Mouse (Mus musculus): ENCODE measurements around the gene Olfr1475. TPM values are rescaled to one million over a fixed set of nuclear protein-coding genes. Genes with fewer than 3 reads are reported as not detected.
"Not testable (repeated sequence)": the region's sequence is repeated elsewhere in the genome, so short reads cannot be mapped to it uniquely, and the experiment has no call there.

Gene Olfr1475
- polyA plus RNA-seq (2016; fragmentation: Nextera tagmentation; extraction: Ambion mirVana), result not detected in 2 replicates

DNA sequence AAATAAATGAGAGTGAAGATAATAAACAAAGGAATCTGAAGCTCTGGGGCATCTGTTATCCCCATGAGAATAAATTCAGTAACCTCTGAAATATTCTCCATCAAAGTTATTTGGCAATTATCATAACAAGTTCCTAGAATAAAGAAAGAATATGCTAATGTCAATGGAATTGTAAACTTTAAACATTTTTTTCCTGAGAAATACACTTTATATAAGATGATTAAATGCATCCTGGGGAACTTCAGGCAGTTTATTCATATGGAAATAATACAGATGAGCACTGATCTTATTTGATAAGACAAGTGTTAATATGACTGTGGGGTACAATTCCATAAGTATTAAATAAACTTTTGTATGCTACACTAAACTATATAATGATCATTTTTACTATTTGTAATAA is at the start of gene Olfr1475:
Olfr1475 (minus strand) TSS at position 101 of the 400 bp plus-strand sequence.
- Histone ChIP-seq H3K4me2 (replicated peaks) (no peak within 1 kb of the TSS), H3K27me3 (no peaks in the 10 kb centered on the region), H3K4me1 (no peaks in the 10 kb centered on the region), H3K27ac (no peak within 1 kb of the TSS), H3K9me3 (no peaks in the 10 kb centered on the region), H3K36me3 (no peaks in the 10 kb centered on the region), H3K9ac (no peak within 1 kb of the TSS), H3K4me3 (no peak within 1 kb of the TSS)
- ATAC-seq (ENCODE audit: insufficient number of reproducible peaks, insufficient read depth, low FRiP score, low TSS enrichment), result no peak

DNA sequence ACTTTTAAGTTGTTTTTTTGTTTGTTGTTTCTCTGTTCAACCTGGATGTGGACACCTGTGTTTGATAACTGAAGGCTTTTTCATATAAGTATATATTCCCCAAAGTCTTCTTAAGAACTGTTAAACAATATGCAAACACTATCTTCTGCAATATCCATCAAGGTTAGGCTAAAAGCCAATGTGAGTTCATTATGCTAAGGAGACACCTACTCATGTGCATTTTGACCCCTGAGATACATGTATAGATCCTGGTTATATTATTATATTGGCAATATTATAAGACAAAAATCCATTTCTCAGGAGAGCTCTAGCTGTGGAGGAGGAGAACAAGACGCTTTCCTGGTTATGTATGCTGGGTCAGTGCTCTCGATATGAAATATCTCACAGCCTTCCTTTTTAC is 47.6 kb upstream of the Olfr1475 start, which contains the start of gene Olfr1480:
Olfr1480 (plus strand) TSS at position 301 of the 400 bp plus-strand sequence.
- Histone ChIP-seq H3K36me3 (no peaks in the 10 kb centered on the region), H3K27me3 (no peaks in the 10 kb centered on the region), H3K27ac (no peak within 1 kb of the TSS), H3K9me3 (0 out of 2 replicates have a peak, but pooled peaks cover 11% of the 10 kb centered on the region), H3K4me2 (replicated peaks) (no peak within 1 kb of the TSS), H3K9ac (no peak within 1 kb of the TSS), H3K4me1 (no peaks in the 10 kb centered on the region), H3K4me3 (no peak within 1 kb of the TSS)
- WGBS, result 85% methylated on average over 2 of the region's 2 CpGs
- no peak for ATAC-seq (ENCODE audit: insufficient number of reproducible peaks, insufficient read depth, low FRiP score, low TSS enrichment)

DNA sequence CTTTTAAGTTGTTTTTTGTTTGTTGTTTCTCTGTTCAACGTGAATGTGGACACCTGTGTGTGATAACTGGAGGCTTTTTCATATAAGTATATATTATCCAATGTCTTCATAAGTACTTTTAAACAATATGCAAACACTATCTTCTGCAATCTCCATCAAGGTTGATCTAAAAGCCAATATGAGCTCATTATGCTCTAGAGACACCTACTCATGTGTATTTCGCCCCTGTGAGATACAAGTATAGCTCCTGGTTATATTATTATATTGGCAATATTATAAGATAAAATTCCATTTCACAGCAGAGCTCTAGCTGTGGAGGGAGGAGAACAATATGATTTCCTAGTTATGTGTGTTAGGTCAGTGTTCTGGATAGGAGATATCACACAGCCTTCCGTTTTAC is 20.2 kb upstream of the Olfr1475 start, which contains the start of gene Olfr1477:
Olfr1477 (plus strand) TSS at position 301 of the 400 bp plus-strand sequence.
- Histone ChIP-seq H3K9me3 (0 out of 2 replicates have a peak, but pooled peaks cover 2% of the 10 kb centered on the region), H3K36me3 (no peaks in the 10 kb centered on the region), H3K27ac (no peak within 1 kb of the TSS), H3K4me1 (no peaks in the 10 kb centered on the region), H3K27me3 (no peaks in the 10 kb centered on the region), H3K4me2 (replicated peaks) (no peak within 1 kb of the TSS), H3K4me3 (no peak within 1 kb of the TSS), H3K9ac (no peak within 1 kb of the TSS)
- WGBS, result 74% methylated on average over 3 of the region's 3 CpGs
- ATAC-seq (ENCODE audit: insufficient number of reproducible peaks, insufficient read depth, low FRiP score, low TSS enrichment), result no peak

DNA sequence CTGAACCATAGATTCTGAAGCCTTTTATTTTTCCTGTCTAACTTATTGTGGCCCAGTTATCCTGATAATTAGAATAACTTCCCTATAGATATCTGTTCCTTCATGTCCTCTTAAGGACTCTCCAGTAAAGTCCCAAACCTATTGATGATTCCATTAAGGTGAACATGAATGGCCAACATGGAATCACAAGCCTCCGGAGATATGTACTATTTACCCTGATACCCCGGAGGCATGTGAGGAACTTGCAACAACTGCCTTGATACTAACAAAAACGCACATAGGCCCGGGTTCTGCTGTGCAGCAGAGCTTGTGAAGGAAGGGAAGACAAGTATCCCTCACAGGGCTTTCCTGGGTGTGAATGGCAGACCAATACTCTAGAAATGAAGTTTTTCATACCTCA is 10.7 kb downstream of the Olfr1475 start, which contains the start of gene Olfr1474:
Olfr1474 (plus strand) TSS at position 301 of the 400 bp plus-strand sequence.
- H3K36me3 ChIP-seq; H3K4me2 ChIP-seq (replicated peaks); H3K27me3 ChIP-seq; H3K27ac ChIP-seq; H3K4me3 ChIP-seq; H3K9me3 ChIP-seq; H3K9ac ChIP-seq; H3K4me1 ChIP-seq; ATAC-seq (ENCODE audit: insufficient number of reproducible peaks, insufficient read depth, low FRiP score, low TSS enrichment): not testable (repeated sequence)
- WGBS, result 79% methylated on average over 4 of the region's 4 CpGs

DNA sequence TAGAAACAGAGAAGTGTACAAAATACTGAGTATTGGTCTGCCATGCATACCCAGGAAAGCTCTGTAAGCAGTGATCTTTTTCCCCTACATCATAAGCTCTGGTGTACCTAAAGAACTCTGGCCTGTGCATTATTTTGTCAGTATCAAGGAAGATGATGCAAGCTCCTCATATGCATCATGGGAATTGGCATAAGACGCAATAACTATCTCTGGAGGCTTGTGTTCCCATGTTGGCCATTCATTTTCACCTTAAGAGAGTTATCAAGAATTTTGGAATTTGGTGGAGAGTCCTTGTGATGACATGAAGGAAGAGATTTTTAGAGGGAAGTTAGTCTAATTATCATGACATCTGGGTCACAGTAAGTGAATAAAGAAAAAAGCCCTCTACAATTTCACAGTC is 24.0 kb downstream of the Olfr1475 start, which contains the start of gene Olfr1472:
Olfr1472 (minus strand) TSS at position 101 of the 400 bp plus-strand sequence.
- Histone ChIP-seq H3K36me3 (no peaks in the 10 kb centered on the region), H3K27ac (no peak within 1 kb of the TSS), H3K9ac (no peak within 1 kb of the TSS), H3K4me1 (no peaks in the 10 kb centered on the region), H3K9me3 (0 out of 2 replicates have a peak, but pooled peaks cover 3% of the 10 kb centered on the region), H3K27me3 (no peaks in the 10 kb centered on the region), H3K4me3 (no peak within 1 kb of the TSS), H3K4me2 (replicated peaks) (no peak within 1 kb of the TSS)
- no peak for ATAC-seq (ENCODE audit: insufficient number of reproducible peaks, insufficient read depth, low FRiP score, low TSS enrichment)
- 64% methylated on average over 1 of the region's 1 CpGs for WGBS

DNA sequence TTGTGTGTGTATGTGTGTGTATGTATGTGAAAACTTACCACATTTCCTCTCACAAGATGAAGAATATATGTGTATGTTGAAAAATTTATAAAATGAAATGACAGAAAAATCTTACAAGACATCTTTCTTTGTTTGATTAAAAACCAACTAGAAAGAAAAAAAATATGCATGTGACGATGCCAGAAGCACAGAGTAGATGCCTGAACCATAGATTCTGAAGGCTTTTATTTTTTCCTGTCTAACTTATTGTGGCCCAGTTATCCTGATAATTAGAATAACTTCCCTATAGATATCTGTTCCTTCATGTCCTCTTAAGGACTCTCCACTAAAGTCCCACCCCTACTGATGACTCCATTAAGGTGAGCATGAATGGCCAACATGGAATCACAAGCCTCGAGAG is 36.9 kb downstream of the Olfr1475 start, which contains the start of gene Olfr1471:
Olfr1471 (plus strand) TSS at position 301 of the 400 bp plus-strand sequence.
- H3K27me3 ChIP-seq; H3K27ac ChIP-seq; H3K36me3 ChIP-seq; H3K9me3 ChIP-seq; H3K4me3 ChIP-seq; H3K9ac ChIP-seq; H3K4me1 ChIP-seq; ATAC-seq (ENCODE audit: insufficient number of reproducible peaks, insufficient read depth, low FRiP score, low TSS enrichment); H3K4me2 ChIP-seq (replicated peaks): not testable (repeated sequence)
- WGBS, result 68% methylated on average over 2 of the region's 2 CpGs

Other genes starting within 250 kb of the Olfr1475 start
- gene Olfr1463, start 248.9 kb downstream of the Olfr1475 start, polyA plus RNA-seq (2016; fragmentation: Nextera tagmentation; extraction: Ambion mirVana), result not detected in 2 replicates
- gene Olfr1465, start 164.7 kb downstream of the Olfr1475 start, polyA plus RNA-seq (2016; fragmentation: Nextera tagmentation; extraction: Ambion mirVana), result not detected in 2 replicates
- gene Olfr1466, start 141.3 kb downstream of the Olfr1475 start, polyA plus RNA-seq (2016; fragmentation: Nextera tagmentation; extraction: Ambion mirVana), result not detected in 2 replicates
- gene Olfr1467, start 118.0 kb downstream of the Olfr1475 start, polyA plus RNA-seq (2016; fragmentation: Nextera tagmentation; extraction: Ambion mirVana), result not detected in 2 replicates
- gene Olfr1469, start 72.3 kb downstream of the Olfr1475 start, polyA plus RNA-seq (2016; fragmentation: Nextera tagmentation; extraction: Ambion mirVana), result not detected in 2 replicates
- not detected in 2 replicates for gene Olfr1471, start 36.8 kb downstream of the Olfr1475 start, polyA plus RNA-seq (2016; fragmentation: Nextera tagmentation; extraction: Ambion mirVana)
- not detected in 2 replicates for gene Olfr1472, start 24.1 kb downstream of the Olfr1475 start, polyA plus RNA-seq (2016; fragmentation: Nextera tagmentation; extraction: Ambion mirVana)
- gene Olfr1474, start 10.6 kb downstream of the Olfr1475 start, polyA plus RNA-seq (2016; fragmentation: Nextera tagmentation; extraction: Ambion mirVana), result not detected in 2 replicates
- gene Olfr1477, start 20.4 kb upstream of the Olfr1475 start, polyA plus RNA-seq (2016; fragmentation: Nextera tagmentation; extraction: Ambion mirVana), result not detected in 2 replicates
- not detected in 2 replicates for gene Olfr1480, start 47.7 kb upstream of the Olfr1475 start, polyA plus RNA-seq (2016; fragmentation: Nextera tagmentation; extraction: Ambion mirVana)
- gene Olfr1484, start 103.3 kb upstream of the Olfr1475 start, polyA plus RNA-seq (2016; fragmentation: Nextera tagmentation; extraction: Ambion mirVana), result not detected in 2 replicates
- gene Olfr1487, start 137.2 kb upstream of the Olfr1475 start, polyA plus RNA-seq (2016; fragmentation: Nextera tagmentation; extraction: Ambion mirVana), result not detected in 2 replicates
- not detected in 2 replicates for gene Olfr1489, start 151.4 kb upstream of the Olfr1475 start, polyA plus RNA-seq (2016; fragmentation: Nextera tagmentation; extraction: Ambion mirVana)
- gene Olfr1490, start 170.9 kb upstream of the Olfr1475 start, polyA plus RNA-seq (2016; fragmentation: Nextera tagmentation; extraction: Ambion mirVana), result not detected in 2 replicates
- gene Olfr1491, start 217.1 kb upstream of the Olfr1475 start, polyA plus RNA-seq (2016; fragmentation: Nextera tagmentation; extraction: Ambion mirVana), result not detected in 2 replicates
- gene Olfr1493-ps1, start 243.1 kb upstream of the Olfr1475 start, polyA plus RNA-seq (2016; fragmentation: Nextera tagmentation; extraction: Ambion mirVana), result not detected in 2 replicates